Mouse (Mus musculus) T-cell, adult 2 months (primary cell): Measurements from ENCODE around the gene Tmeff1.
"Not testable (repeated sequence)": the region's sequence is repeated elsewhere in the genome, so short reads cannot be mapped to it uniquely, and the experiment has no call there.

Experiments
- DNase-seq: peaks from one replicate; pipeline ENCODE4 v3.0.0; 2022; ENCODE audit warnings: low spot score

The Tmeff1 gene

GRCm38 (mm10) chr4:48677812-48678211 is 92.8 kb downstream of the Tmeff1 start:
- DNase-seq, result no peak

DNA sequence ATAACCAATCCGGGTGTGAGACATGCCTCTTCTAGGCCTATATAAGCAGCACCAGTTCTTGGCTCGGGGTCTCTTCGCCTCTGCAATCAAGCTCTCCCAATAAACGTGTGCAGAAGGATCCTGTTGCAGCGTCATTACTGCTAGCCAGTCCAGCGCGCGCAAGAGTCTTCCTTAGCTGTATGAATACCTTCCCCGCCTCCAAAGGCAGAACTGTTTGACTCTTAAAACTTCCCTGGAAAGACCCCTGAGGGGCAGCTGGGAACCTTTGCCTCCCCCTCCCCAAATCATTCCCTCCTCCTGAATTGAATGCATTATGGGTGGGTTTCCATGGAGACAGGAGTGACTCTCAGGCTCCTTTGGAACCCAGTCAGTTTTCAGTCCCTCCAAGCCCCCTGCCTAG is 93.8 kb downstream of the Tmeff1 start:
- DNase-seq, result no peak

DNA sequence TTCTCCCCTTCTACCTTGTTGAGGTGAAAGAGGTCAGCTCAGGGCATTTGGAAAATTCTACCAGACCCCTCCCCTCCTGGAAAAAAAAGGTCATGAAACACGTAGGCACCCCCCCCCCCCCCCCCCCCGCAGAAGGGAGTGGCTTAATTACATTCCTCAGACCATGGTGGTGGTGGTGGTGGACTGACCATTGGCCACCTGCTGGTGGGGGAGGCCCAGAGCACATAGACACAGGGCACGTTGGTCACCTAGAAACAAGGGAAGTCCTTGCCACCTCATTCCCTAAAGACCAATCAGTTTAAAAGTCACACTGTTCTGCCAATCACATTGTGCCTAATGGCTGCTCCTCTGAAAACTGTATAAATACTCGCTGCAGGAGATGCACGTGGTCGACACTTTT is 94.8 kb downstream of the Tmeff1 start:
- DNase-seq, result not testable (repeated sequence)

DNA sequence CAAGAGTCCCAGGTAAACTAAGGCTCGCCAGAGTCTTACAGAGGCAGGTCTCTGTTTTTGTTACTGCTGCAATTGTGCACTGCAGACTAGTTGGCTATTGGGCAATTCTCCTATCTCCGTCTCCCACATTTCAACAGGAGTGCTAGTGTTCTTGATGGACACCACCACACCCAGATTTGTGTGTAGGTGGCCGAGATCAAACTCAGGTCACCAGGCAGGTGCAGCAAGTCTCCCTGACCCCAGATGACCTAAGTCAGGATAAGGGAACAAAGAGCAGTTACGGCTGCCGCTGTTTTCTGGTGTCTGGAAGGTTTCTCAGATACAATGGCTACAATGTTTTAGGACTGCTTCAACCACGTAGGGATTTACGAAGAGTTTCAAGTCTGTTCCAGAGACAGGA is 95.2 kb downstream of the Tmeff1 start:
- DNase-seq, result no peak

DNA sequence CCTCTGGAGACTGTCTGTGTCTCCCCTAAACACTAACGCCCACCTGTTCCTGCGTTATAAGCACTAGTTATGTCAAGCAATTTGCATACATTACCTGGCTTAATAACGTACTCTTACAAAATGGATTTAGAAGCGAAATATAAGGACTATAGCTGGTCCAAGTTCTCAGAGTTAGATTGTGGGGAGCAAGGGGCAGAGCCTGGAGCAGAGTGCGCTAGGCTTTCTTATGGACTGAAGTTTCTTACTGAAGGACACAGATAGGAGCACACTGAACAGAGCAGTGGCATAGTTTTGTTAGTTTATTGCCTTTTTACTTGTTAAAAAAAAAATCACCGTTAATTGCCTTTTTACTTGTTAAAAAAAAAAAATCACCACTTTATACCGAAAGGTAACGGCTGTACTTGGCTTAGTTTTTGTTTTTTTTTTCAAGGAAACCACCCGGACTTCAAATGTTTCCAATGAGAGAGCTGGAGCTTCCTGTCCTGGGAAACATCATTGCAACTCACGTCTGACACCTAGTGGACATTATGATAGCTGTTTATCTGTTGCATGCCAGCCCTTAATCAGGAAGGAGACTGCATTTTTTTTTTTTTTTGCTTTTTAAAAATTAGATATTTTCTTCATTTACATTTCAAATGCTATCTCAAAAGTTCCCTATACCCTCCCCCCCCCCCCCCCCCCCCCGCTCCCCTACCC is 95.8 kb downstream of the Tmeff1 start:
- DNase-seq, result no peak

GRCm38 (mm10) chr4:48683126-48683525 is 98.2 kb downstream of the Tmeff1 start:
- no peak for DNase-seq

DNA sequence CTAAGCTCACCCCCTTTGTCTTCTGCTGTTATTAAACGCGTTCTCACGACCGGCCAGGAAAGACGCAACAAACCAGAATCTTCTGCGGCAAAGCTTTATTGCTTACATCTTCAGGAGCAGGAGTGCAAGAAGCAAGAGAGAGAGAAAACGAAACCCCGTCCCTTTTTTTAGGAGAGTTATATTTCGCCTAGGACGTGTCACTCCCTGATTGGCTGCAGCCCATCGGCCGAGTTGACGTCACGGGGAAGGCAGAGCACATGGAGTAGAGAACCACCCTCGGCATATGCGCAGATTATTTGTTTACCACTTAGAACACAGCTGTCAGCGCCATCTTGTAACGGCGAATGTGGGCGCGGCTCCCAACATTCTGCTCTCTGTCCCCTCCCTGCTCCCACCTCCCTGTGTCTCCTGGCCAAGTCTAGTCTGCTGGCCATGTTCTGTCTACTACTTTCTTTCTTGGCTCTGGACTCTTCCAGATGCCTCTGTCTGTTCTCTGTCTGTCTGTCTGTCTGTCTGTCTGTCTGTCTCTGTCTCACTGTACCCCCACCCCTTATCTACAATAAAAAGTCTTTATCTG is 98.7 kb downstream of the Tmeff1 start:
- DNase-seq, result not testable (repeated sequence)

GRCm38 (mm10) chr4:48684593-48685187 is 99.7 kb downstream of the Tmeff1 start:
- no peak for DNase-seq

DNA sequence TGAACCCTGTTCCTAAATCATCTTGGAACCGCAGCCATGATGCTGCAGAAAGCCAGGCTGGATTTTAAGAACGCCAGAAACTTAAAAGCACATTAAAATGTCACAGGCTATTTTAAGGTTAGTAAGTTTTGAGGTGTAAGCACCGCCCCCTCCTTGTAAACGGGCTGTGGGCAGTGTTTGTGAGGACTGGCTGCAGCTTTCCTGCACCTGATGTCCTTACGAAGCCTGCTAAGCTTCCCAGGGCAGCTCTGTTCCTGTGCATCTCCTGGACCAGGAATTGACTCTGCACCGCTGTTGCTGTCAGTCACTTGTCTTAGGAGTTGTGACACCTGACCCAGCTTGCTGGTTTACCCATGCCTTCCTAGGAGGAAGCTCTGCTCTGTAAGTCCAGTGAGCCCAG is 103.2 kb downstream of the Tmeff1 start:
- DNase-seq, result no peak

DNA sequence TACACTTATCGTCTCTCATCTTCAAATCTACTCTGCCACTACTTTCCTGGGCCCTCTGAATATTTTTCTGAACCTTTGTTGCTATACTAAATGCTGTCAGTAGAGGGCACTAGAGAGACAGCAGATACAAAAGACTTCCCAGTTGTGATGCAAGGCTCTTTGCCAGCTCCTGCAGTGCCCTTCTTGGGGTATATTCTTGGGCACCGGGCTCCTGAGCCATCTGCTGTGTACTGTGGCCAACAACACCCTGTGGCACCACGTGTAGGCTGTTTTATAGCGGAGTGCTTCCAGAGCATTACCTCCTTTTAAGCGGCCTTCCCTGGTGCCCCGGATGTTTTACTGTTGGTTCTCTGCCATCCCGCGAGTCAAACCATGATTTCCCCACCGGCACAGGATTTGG is 105.7 kb downstream of the Tmeff1 start:
- DNase-seq, result no peak

DNA sequence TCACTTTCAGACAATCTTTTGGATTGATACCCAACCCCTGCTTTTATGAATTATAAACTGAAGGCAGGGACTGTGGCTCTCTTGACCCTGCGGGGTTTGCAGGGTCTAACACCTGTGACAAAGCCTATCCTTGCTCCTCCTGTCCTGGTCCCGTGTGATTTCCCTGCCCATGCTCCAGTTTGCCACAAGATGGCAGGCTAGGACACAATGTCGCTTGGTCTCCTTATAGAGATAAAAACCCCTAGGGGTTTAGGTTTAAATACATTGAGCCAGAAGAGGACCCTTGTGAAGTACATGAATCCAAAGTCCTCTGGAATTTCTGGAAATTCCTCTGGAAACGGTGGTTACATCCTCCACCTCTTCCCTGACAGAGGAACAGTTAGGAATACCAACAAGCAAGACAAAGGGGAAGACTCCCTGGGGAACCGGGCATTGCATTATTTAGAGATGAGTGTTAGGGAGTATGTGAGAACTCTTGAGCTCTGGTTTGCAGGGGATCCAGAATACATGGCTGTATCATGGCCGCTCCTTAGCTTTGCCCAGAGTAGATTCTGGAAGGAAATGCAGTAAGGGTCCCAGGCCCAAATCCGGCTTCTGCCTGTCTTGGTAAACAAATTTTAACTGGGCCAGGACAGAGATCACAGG is 106.9 kb downstream of the Tmeff1 start:
- no peak for DNase-seq

DNA sequence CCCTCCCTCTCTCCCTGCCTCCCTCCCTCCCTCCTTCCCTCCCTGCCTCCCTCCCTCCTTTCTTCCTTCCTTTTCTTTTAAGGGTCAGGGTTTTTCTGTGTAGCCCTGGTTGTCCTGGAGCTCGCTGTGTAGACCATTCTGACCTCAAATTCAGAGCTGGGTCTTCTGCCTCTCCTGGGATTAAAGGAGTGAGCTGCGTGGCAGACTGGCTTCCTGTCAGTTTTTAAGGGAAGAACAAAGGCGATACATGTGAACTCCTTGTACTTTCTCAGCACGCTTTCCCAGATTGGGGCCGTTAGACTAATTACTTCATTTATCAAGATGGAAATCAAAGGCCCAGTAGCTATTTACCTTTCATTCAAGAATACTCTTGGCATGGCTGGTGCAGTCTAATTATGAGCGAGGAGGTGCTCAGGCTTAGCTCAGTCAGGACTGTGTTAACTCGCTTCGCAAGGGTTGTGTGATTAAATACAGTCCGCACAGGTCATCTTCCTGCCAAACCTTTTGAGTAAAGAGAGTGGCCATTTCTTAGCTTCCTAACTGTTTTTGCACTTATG is 107.8 kb downstream of the Tmeff1 start:
- DNase-seq, result no peak

GRCm38 (mm10) chr4:48696706-48697105 is 111.7 kb downstream of the Tmeff1 start:
- DNase-seq, result no peak

DNA sequence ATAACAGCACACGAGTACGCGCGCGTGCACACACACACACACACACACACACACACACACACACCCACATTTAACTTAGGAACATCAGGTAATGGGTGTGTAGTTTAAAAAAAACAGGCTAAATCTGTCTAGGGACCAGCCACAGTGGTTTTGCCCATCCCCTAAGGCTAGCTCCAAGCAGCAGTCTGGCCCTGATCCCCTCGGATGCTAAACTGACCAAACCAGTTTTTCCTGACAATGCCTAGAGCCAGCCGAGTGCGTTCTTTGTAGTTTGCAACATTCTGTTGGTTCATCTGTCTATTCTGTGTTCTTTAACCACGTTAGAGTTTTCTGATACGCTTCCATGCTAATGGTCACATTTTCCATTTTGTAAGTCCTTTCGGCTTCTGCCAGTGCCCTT is 112.3 kb downstream of the Tmeff1 start:
- no peak for DNase-seq
